Mouse (Mus musculus) megakaryocyte, embryonic 14.5 days (primary cell): ENCODE measurements around the gene Ldlr. TPM values are rescaled to one million over a fixed set of nuclear protein-coding genes. Genes with fewer than 3 reads are reported as not detected.

Experiments used
- H3K27me3 ChIP-seq: replicated peaks from 2 replicates; pipeline ENCODE3; 2012; ENCODE audit warnings: inconsistent platforms
- H3K36me3 ChIP-seq: replicated peaks from 2 replicates; pipeline ENCODE3; 2012; ENCODE audit warnings: low read length, inconsistent platforms, mixed read lengths
- H3K4me1 ChIP-seq: 2 replicates; pipeline ENCODE4 v1.6.1; 2012; ENCODE audit warnings: inconsistent platforms
- H3K4me3 ChIP-seq: replicated peaks from 2 replicates; pipeline ENCODE3; 2012; ENCODE audit warnings: moderate library complexity, mild to moderate bottlenecking, inconsistent platforms
- H3K9me3 ChIP-seq: 2 replicates; pipeline ENCODE4 v1.6.1; 2012; ENCODE audit warnings: inconsistent platforms
- FLI1 ChIP-seq: IDR thresholded peaks from 2 replicates; pipeline ENCODE4 v1.6.1; 2012; ENCODE audit warnings: low read length, inconsistent platforms, mixed read lengths
- GATA1 ChIP-seq: IDR thresholded peaks from 3 replicates; pipeline ENCODE4 v1.6.1; 2012; ENCODE audit warnings: mixed read lengths, low read length, inconsistent platforms, borderline replicate concordance
- polyA plus RNA-seq: library from polyadenylated mRNA; stranded (reverse); fragments of >175 nt; gene quantifications from 2 replicates; pipeline ENCODE4 v1.2.3, GENCODE M21; 2012; ENCODE audit warnings: low replicate concordance; ENCODE audit not compliant: insufficient read depth

Ldlr gene
- polyA plus RNA-seq, result 26.9 and 39.5 TPM in 2 replicates

- TF ChIP-seq FLI1, result no peak
- TF ChIP-seq GATA1, result no peak
- no peaks in the 10 kb centered on the region for H3K9me3 ChIP-seq
- peaks cover 86% of the 10 kb centered on the region for H3K4me1 ChIP-seq
- H3K27me3 ChIP-seq, result no peaks in the 10 kb centered on the region
- peak within 1 kb of the TSS; percentile 93 for H3K4me3 ChIP-seq
- H3K36me3 ChIP-seq, result peaks cover 41% of the 10 kb centered on the region
Observed at GRCm38 (mm10) chr9:21723377-21724146, at the start of gene Ldlr. Gene Ldlr (plus strand): TSS chr9:21723483.

DNA sequence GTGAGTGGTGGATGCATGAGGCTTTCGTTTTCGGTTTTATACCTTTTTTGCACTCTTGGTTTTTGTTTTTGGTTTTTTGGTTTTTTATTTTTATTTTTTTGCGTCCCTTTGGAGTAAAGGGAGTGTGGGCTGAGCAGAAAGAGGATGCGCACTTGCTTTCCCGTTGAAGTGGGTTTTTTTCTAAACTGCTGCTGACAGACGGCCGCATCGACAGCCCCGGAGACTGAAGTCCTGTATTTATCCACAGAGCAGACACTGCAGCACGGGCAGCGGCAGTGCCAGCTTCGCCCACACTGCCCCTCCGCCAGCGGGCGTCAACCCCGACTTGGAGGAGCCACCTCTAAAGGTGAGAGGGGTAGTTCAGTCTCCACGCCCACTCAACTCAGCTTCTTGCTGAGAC is 45.6 kb upstream of the Ldlr start:
- TF ChIP-seq GATA1 (no peak), FLI1 (no peak)
- no peaks in the 10 kb centered on the region for H3K4me1 ChIP-seq

DNA sequence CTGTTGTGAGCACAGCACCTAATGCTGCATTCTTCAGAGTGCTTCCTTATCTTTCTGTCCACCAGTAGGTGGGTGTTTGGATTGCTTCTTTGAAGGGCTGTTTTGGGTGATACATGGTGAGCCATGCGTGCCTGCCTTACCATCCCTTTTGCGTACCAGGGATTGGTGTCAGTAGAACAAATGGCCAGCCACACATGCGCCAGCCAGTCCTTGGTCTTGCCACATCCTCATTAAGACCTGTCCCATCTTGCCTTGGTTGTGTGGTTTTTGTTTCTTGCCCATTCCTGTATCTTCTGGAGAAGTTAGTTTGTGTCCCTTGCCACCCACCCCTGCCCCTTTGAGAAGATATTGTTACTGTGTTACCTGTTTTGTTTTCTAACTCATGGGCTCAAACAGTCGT is 42.8 kb upstream of the Ldlr start:
- Histone ChIP-seq H3K4me1 (no peaks in the 10 kb centered on the region), H3K36me3 (peaks cover 91% of the 10 kb centered on the region), H3K4me3 (no peak overlapping the region), H3K27me3 (no peaks in the 10 kb centered on the region), H3K9me3 (no peaks in the 10 kb centered on the region)
- TF ChIP-seq FLI1 (no peak), GATA1 (no peak)

More for the DNA sequence above, 45.6 kb upstream of the Ldlr start:
- no peaks in the 10 kb centered on the region for H3K9me3 ChIP-seq
- H3K27me3 ChIP-seq, result no peaks in the 10 kb centered on the region
- peaks cover 91% of the 10 kb centered on the region for H3K36me3 ChIP-seq
- no peak overlapping the region for H3K4me3 ChIP-seq

GRCm38 (mm10) chr9:21682827-21683226 is 40.5 kb upstream of the Ldlr start:
- TF ChIP-seq GATA1 (no peak), FLI1 (no peak)
- Histone ChIP-seq H3K4me1 (peaks cover 6% of the 10 kb centered on the region; the same call in 1 of the 2 replicates), H3K4me3 (no peak overlapping the region), H3K36me3 (peaks cover 91% of the 10 kb centered on the region), H3K27me3 (no peaks in the 10 kb centered on the region), H3K9me3 (no peaks in the 10 kb centered on the region)

GRCm38 (mm10) chr9:21683897-21684296 is 39.4 kb upstream of the Ldlr start:
- Histone ChIP-seq H3K36me3 (peaks cover 91% of the 10 kb centered on the region), H3K9me3 (no peaks in the 10 kb centered on the region), H3K4me3 (no peak overlapping the region), H3K27me3 (no peaks in the 10 kb centered on the region), H3K4me1 (peaks cover 9% of the 10 kb centered on the region; the same call in 1 of the 2 replicates)
- TF ChIP-seq FLI1 (no peak), GATA1 (no peak)

DNA sequence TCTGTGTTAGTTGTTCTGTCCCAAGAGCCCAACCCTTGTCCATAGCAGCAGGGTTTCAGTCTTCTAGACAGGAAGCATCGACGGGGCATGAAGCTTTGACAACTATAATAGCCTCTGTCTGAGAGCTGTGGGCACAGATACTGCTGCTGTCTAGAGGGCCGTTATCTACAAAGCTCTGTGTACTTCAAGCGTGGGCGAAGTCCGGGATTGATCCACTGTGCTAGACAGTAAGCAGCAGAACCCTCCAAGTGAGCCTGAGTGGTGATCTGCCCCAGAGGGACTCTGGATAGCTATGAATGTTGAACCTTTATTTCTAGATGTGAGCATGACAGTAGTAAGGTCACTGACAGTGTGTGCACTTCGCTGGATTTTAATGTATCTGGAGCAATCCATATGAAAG is 34.7 kb upstream of the Ldlr start:
- Histone ChIP-seq H3K4me1 (peaks cover 27% of the 10 kb centered on the region), H3K36me3 (peaks cover 95% of the 10 kb centered on the region), H3K4me3 (no peak overlapping the region), H3K9me3 (no peaks in the 10 kb centered on the region), H3K27me3 (no peaks in the 10 kb centered on the region)
- TF ChIP-seq GATA1, result no peak
- no peak for TF ChIP-seq FLI1

DNA sequence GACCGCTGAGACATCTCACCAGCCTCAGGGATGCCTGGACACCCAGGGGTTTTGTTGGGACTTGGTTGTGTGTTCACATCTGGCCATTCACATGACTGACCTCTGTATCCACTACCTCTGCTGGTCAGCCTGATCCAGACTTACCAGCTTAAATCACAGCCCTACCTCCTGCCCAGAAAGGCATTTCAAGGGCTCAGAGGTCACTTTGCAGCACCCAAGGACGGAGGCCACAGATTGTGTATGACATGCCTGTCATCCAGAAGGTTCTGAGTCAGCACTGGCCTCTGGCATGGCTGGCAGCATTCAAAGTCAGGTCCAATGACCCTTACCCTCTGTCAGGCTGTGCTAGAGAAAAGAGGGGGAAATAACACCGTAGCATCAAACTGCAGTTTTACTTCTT is 33.3 kb upstream of the Ldlr start:
- H3K4me1 ChIP-seq, result peaks cover 41% of the 10 kb centered on the region
- no peaks in the 10 kb centered on the region for H3K9me3 ChIP-seq
- H3K36me3 ChIP-seq, result peaks cover 94% of the 10 kb centered on the region
- no peaks in the 10 kb centered on the region for H3K27me3 ChIP-seq
- TF ChIP-seq GATA1 (no peak), FLI1 (no peak)
- no peak overlapping the region for H3K4me3 ChIP-seq

- peaks cover 92% of the 10 kb centered on the region for H3K36me3 ChIP-seq
- H3K4me1 ChIP-seq, result peaks cover 54% of the 10 kb centered on the region
- no peaks in the 10 kb centered on the region for H3K27me3 ChIP-seq
Observed at GRCm38 (mm10) chr9:21691862-21692261, 31.4 kb upstream of the Ldlr start.

DNA sequence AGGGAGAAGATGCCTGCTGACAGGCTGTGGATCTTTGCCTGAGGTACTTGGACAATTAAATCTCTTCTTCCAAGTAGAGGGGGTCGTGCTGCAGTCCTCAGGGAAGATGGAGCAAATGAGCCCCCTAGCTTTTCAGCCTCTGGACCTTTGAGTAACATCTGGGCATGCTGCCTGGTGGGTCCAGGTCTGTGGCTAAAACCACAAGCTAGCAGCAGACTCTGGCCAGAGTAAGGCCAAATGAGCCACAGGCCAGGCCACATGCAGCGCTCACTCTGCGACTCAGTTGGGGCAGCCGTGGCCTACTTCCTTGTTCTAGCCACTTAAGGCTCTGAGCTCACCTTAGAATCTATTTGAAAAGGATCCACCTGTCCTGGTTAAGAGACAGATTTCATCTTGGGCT is 30.8 kb upstream of the Ldlr start:
- H3K36me3 ChIP-seq, result peaks cover 92% of the 10 kb centered on the region
- no peaks in the 10 kb centered on the region for H3K9me3 ChIP-seq
- no peak for TF ChIP-seq GATA1
- no peak for TF ChIP-seq FLI1
- no peaks in the 10 kb centered on the region for H3K27me3 ChIP-seq
- H3K4me3 ChIP-seq, result no peak overlapping the region
- peaks cover 60% of the 10 kb centered on the region for H3K4me1 ChIP-seq

More at GRCm38 (mm10) chr9:21691862-21692261, 31.4 kb upstream of the Ldlr start:
- Histone ChIP-seq H3K4me3 (no peak overlapping the region), H3K9me3 (no peaks in the 10 kb centered on the region)
- TF ChIP-seq GATA1, result no peak
- TF ChIP-seq FLI1, result no peak

DNA sequence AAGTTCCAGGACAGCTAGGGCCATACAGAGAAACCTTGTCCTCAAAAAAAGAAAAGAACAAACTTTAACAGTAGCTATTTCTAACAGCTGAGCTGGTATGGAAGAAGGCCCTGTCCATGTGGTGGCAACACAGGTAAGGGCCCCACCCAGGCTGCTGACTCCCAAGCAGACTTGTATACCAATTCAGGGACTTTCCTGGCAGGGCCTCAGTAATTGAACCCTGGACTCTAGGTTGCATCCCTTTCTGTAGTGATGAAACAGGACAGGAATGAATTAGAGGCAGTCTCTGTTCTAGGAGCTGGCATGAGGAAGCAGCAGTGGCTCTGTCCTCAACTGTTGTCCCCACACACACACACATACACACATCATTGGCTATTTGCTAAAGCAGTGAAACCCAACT is 29.2 kb upstream of the Ldlr start:
- H3K4me1 ChIP-seq, result peaks cover 64% of the 10 kb centered on the region
- H3K36me3 ChIP-seq, result peaks cover 89% of the 10 kb centered on the region
- TF ChIP-seq FLI1 (no peak), GATA1 (no peak)
- H3K9me3 ChIP-seq, result no peaks in the 10 kb centered on the region
- H3K4me3 ChIP-seq, result no peak overlapping the region
- no peaks in the 10 kb centered on the region for H3K27me3 ChIP-seq

DNA sequence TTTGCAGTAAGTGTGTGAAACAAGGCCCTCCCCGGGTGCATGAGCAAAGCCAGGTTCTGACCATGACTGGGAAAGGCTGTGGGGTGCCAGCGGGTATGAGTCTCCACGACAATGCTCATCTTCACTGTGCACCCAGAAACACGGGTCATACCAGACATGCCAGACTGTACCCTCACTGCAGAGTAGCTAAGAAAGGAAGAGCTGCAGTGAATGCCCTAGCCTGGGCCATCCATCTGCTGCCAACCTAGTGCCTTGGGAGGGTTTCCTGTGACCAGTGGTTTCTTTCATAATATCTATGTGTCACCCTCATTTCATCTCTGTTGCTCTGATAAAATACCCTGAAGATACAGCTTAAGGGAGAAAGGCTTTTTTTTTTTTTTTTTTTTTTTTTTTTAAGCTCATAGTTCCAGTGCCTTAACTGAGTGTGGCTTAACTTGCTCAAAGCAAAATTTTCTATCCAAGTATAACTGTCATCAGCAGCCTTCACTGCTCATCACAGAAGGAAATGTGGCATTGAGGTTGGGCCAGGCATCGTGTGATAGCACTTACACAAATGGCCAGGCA is 28.0 kb upstream of the Ldlr start:
- peaks cover 90% of the 10 kb centered on the region for H3K36me3 ChIP-seq
- no peak overlapping the region for H3K4me3 ChIP-seq
- H3K9me3 ChIP-seq, result no peaks in the 10 kb centered on the region
- peaks cover 64% of the 10 kb centered on the region for H3K4me1 ChIP-seq
- H3K27me3 ChIP-seq, result no peaks in the 10 kb centered on the region
- TF ChIP-seq GATA1 (no peak), FLI1 (no peak)
